Mouse (Mus musculus): Measurements from ENCODE around the gene Cfap43. TPM values are rescaled to one million over a fixed set of nuclear protein-coding genes. Genes with fewer than 3 reads are reported as not detected.
"Not testable (repeated sequence)": the region's sequence is repeated elsewhere in the genome, so short reads cannot be mapped to it uniquely, and the experiment has no call there.

Cfap43 gene
- total and polyA plus RNA-seq, 2 experiments = not detected

DNA sequence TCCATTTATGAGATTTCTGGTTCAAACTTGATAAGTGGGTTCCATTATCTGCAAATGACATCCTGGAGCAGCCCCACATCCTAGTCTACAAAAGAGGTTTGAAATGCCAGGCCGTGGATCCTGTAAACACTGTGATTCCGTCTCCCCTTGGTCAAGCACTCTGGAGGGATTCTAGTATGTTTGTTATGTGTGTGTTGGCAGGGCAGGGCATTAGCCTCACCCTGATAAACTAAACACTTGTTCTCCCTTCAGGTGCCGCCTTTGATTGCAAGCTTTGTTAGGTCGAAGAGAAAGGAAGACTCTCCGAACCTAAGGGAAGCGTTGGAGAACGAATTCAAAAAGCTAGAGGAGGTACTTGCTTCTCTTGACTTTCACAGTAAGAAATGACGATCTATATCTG is 59.9 kb downstream of the Cfap43 start:
- Histone ChIP-seq H3K79me2 (ENCODE audit: control insufficient read depth, insufficient read depth, low read length) (no peaks in the 10 kb centered on the region), H3K9ac (ENCODE audit: low read depth, low read length) (no peak overlapping the region), H3K4me3 (ENCODE audit: insufficient read depth, low read depth, low read length) (no peak overlapping the region), H3K27me3 (ENCODE audit: control insufficient read depth, insufficient read depth, low read length) (no peaks in the 10 kb centered on the region), H3K27ac (replicated peaks; ENCODE audit: insufficient read depth, low read depth, low read length) (no peak overlapping the region), H3K4me1 (ENCODE audit: control insufficient read depth, insufficient read depth, low read length) (peaks cover 3% of the 10 kb centered on the region; the same call in 1 of the 2 replicates), H3K36me3 (ENCODE audit: control insufficient read depth, insufficient read depth, low read length) (peaks cover 32% of the 10 kb centered on the region)
- WGBS = 93% methylated on average over 8 of the region's 8 CpGs
- no peak for TF ChIP-seq POLR2A (IDR thresholded peaks at IDR 0.05; ENCODE audit: extremely low read depth, insufficient read depth, low read length)
- TF ChIP-seq CTCF (IDR thresholded peaks at IDR 0.05; ENCODE audit: low read depth, low read length) = no peak
- DNase-seq (ENCODE audit: extremely low read depth, low read depth, low spot score) = no peak

DNA sequence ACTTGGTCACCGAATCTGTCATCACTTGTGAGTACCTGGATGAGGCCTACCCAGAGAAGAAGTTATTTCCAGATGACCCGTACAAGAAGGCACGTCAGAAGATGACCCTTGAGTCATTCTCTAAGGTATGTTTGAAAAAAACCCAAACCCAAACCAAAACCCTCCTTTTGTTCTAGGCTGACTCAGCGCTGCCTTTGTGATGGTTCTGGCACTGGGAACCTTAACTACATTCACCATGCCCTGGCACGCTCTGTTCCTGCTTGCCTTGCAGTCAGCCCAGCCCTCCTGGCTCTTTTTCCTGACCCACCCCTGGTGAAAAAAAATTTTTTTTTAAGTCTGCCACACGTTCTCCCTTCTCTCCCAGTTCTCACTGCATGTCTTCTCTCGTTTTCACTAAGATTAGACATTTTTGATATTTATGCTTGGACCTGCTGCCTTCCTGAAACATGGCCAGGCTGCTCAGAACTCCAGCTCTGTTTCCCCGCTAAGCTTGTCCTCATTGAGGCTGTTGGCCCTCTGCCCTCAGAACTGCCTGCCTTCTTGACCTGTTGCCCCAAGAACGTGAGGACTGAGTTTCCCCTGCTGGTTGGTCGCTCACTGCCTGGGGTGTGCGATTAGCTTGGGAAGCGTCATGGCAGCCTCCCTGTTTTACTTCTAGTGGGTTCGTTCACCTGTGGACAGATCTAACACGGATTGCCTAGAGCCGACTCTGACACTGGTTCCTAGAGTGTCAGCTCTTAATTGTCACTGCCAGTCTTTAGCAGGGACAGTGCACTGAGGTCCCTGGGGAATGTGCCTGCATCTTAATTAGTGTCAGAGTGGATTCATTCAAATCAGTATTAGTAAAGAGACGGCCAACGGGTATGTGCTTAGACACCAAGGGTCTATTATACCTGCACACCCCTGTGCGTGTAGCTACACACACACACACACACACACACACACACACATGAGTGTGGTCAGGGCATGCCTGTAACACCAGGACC is 60.8 kb downstream of the Cfap43 start:
- H3K4me3 ChIP-seq (ENCODE audit: insufficient read depth, low read depth, low read length) = no peak overlapping the region
- no peak overlapping the region for H3K9ac ChIP-seq (ENCODE audit: low read depth, low read length)
- no peaks in the 10 kb centered on the region for H3K79me2 ChIP-seq (ENCODE audit: control insufficient read depth, insufficient read depth, low read length)
- no peak for DNase-seq (ENCODE audit: extremely low read depth, low read depth, low spot score)
- no peaks in the 10 kb centered on the region for H3K27me3 ChIP-seq (ENCODE audit: control insufficient read depth, insufficient read depth, low read length)
- peaks cover 31% of the 10 kb centered on the region for H3K36me3 ChIP-seq (ENCODE audit: control insufficient read depth, insufficient read depth, low read length)
- 93% methylated on average over 18 of the region's 18 CpGs for WGBS
- H3K4me1 ChIP-seq (ENCODE audit: control insufficient read depth, insufficient read depth, low read length) = peaks cover 3% of the 10 kb centered on the region; the same call in 1 of the 2 replicates
- TF ChIP-seq CTCF (IDR thresholded peaks at IDR 0.05; ENCODE audit: low read depth, low read length) (no peak), POLR2A (IDR thresholded peaks at IDR 0.05; ENCODE audit: extremely low read depth, insufficient read depth, low read length) (no peak)
- H3K27ac ChIP-seq (replicated peaks; ENCODE audit: insufficient read depth, low read depth, low read length) = no peak overlapping the region

DNA sequence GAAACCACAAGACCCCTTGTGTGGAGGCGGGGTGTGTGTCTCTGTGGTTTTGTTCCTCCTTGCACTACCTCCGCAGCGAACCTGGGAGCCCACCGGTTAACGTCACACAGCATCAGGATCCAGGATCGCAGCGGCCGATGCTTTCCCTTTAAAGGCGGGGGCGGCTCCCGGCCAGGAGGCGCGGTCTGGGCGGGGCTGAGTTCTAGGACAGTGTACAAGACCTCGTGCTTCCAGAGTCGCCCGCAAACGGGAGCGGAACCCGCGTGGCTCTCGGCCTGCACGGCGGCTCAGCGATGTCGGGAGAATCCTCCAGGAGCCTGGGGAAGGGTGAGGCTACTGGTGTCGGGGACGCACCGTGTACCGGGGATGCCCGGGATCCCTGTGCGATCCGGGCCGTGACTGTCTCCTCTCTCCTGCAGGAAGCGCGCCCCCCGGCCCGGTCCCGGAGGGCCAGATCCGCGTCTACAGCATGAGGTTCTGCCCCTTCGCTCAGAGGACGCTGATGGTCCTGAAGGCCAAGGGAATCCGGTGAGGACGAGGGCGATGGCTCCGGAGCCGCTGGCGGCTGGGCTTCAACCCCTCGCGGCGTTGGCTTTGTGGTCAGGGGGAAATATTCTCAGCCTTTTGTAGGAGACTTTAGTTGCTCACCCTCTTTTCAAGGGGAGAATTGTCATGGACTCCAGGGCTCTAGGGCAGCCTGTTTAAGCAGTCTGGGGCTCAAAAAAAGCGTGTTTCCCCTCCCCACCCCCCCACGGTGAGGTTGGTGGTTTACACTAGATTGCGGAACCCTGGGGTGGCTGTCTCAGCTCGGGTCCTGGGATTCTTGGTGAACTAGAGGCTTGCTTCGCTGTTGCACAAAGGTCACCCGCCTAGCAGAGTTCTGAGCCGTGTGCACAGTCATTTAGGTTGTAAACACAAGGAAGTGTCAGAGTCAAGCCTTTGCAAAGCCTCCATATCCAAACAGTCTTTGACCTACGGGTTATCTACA is 64.0 kb downstream of the Cfap43 start, which contains the start of gene Gsto1:
TSS of gene Gsto1 (plus strand) at position 175 of the 988 bp plus-strand sequence.
- no peaks in the 10 kb centered on the region for H3K27me3 ChIP-seq (ENCODE audit: control insufficient read depth, insufficient read depth, low read length)
- TF ChIP-seq POLR2A (IDR thresholded peaks at IDR 0.05; ENCODE audit: extremely low read depth, insufficient read depth, low read length) (peak; percentile 96), CTCF (IDR thresholded peaks at IDR 0.05; ENCODE audit: low read depth, low read length) (no peak)
- peak; percentile 71 for DNase-seq (ENCODE audit: extremely low read depth, low read depth, low spot score)
- peak within 1 kb of the TSS; percentile 81 for H3K27ac ChIP-seq (replicated peaks; ENCODE audit: insufficient read depth, low read depth, low read length)
- WGBS = under 1% methylated on average over 59 of the region's 60 CpGs
- H3K9ac ChIP-seq (ENCODE audit: low read depth, low read length) = peak within 1 kb of the TSS; percentile 88
- H3K4me1 ChIP-seq (ENCODE audit: control insufficient read depth, insufficient read depth, low read length) = peaks cover 3% of the 10 kb centered on the region; the same call in 1 of the 2 replicates
- H3K36me3 ChIP-seq (ENCODE audit: control insufficient read depth, insufficient read depth, low read length) = peaks cover 17% of the 10 kb centered on the region
- H3K79me2 ChIP-seq (ENCODE audit: control insufficient read depth, insufficient read depth, low read length) = no peaks in the 10 kb centered on the region
- H3K4me3 ChIP-seq (ENCODE audit: insufficient read depth, low read depth, low read length) = peak within 1 kb of the TSS; percentile 92

- H3K27me3 ChIP-seq (ENCODE audit: control insufficient read depth, insufficient read depth, low read length) = no peaks in the 10 kb centered on the region
- peak overlapping the region; percentile 92 for H3K4me3 ChIP-seq (ENCODE audit: insufficient read depth, low read depth, low read length)
- H3K36me3 ChIP-seq (ENCODE audit: control insufficient read depth, insufficient read depth, low read length) = peaks cover 11% of the 10 kb centered on the region
- no peak for DNase-seq (ENCODE audit: extremely low read depth, low read depth, low spot score)
- no peaks in the 10 kb centered on the region for H3K79me2 ChIP-seq (ENCODE audit: control insufficient read depth, insufficient read depth, low read length)
- H3K4me1 ChIP-seq (ENCODE audit: control insufficient read depth, insufficient read depth, low read length) = peaks cover 3% of the 10 kb centered on the region; the same call in 1 of the 2 replicates
- TF ChIP-seq CTCF (IDR thresholded peaks at IDR 0.05; ENCODE audit: low read depth, low read length) (no peak), POLR2A (IDR thresholded peaks at IDR 0.05; ENCODE audit: extremely low read depth, insufficient read depth, low read length) (no peak)
- H3K9ac ChIP-seq (ENCODE audit: low read depth, low read length) = 0 out of 2 replicates have a peak overlapping the region, but pooled peaks have one; percentile 3
- 38% methylated on average over 13 of the region's 13 CpGs for WGBS
- H3K27ac ChIP-seq (replicated peaks; ENCODE audit: insufficient read depth, low read depth, low read length) = no peak overlapping the region
Observed at GRCm38 (mm10) chr19:47853951-47854795, 64.9 kb downstream of the Cfap43 start.

- H3K4me3 ChIP-seq (ENCODE audit: insufficient read depth, low read depth, low read length) = no peak overlapping the region
- H3K4me1 ChIP-seq (ENCODE audit: control insufficient read depth, insufficient read depth, low read length) = peaks cover 3% of the 10 kb centered on the region; the same call in 1 of the 2 replicates
- H3K27ac ChIP-seq (replicated peaks; ENCODE audit: insufficient read depth, low read depth, low read length) = no peak overlapping the region
- TF ChIP-seq CTCF (IDR thresholded peaks at IDR 0.05; ENCODE audit: low read depth, low read length) (no peak), POLR2A (IDR thresholded peaks at IDR 0.05; ENCODE audit: extremely low read depth, insufficient read depth, low read length) (no peak)
- peaks cover 4% of the 10 kb centered on the region; the same call in 1 of the 2 replicates for H3K36me3 ChIP-seq (ENCODE audit: control insufficient read depth, insufficient read depth, low read length)
- no peaks in the 10 kb centered on the region for H3K27me3 ChIP-seq (ENCODE audit: control insufficient read depth, insufficient read depth, low read length)
- WGBS = 89% methylated on average over 3 of the region's 3 CpGs
- DNase-seq (ENCODE audit: extremely low read depth, low read depth, low spot score) = no peak
- no peak overlapping the region for H3K9ac ChIP-seq (ENCODE audit: low read depth, low read length)
- no peaks in the 10 kb centered on the region for H3K79me2 ChIP-seq (ENCODE audit: control insufficient read depth, insufficient read depth, low read length)
Observed at GRCm38 (mm10) chr19:47853053-47853452, 66.0 kb downstream of the Cfap43 start.

DNA sequence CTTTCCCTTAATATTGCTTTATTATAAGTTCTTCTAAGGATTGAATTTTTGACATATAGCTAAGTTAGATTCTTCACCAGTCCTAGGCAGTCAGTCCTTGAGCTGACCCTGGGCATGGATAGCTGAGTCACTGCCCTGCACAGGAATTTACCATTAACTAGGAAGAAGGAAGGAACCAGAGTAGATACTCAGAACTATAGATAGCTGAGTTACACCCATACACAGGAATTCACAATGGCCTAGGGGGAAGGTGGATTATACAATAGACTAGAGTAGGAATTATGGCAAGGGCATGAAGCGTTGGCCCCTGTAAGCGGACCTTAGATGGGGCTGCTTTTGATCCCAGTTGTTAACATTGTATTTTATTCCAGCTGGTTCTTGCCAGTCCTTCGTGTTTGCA is 67.0 kb downstream of the Cfap43 start:
- not testable (repeated sequence) for DNase-seq (ENCODE audit: extremely low read depth, low read depth, low spot score); H3K27ac ChIP-seq (replicated peaks; ENCODE audit: insufficient read depth, low read depth, low read length); H3K4me3 ChIP-seq (ENCODE audit: insufficient read depth, low read depth, low read length); H3K4me1 ChIP-seq (ENCODE audit: control insufficient read depth, insufficient read depth, low read length); H3K36me3 ChIP-seq (ENCODE audit: control insufficient read depth, insufficient read depth, low read length); H3K27me3 ChIP-seq (ENCODE audit: control insufficient read depth, insufficient read depth, low read length); H3K9ac ChIP-seq (ENCODE audit: low read depth, low read length); H3K79me2 ChIP-seq (ENCODE audit: control insufficient read depth, insufficient read depth, low read length)
- 85% methylated on average over 3 of the region's 3 CpGs for WGBS

All from liver, adult 2 months (tissue).